Mouse (Mus musculus) heart, embryonic 16.5 days (tissue): ENCODE data around the gene Sdf2l1. TPM values are rescaled to one million over a fixed set of nuclear protein-coding genes. Genes with fewer than 3 reads are reported as not detected.

Experiments
- ATAC-seq: fragments of 200-750 bp; cut with Nextera tagmentation; replicated peaks from 2 replicates; pipeline ENCODE4 v1.8.0; 2017; ENCODE audit warnings: moderate number of reproducible peaks; ENCODE audit not compliant: insufficient read depth, low FRiP score; ENCODE audit errors: extremely low read depth
- H3K27ac ChIP-seq: fragments of 300-500 bp; sonication (generic); 2 replicates; pipeline ENCODE4 v1.5.1; 2014; ENCODE audit warnings: mild to moderate bottlenecking, low read length, control low read depth, moderate library complexity
- H3K27me3 ChIP-seq: fragments of 300-500 bp; sonication (generic); 2 replicates; pipeline ENCODE4 v1.6.1; 2014; ENCODE audit warnings: low read length, mixed read lengths; ENCODE audit not compliant: control insufficient read depth, insufficient read depth
- H3K36me3 ChIP-seq: fragments of 300-500 bp; sonication (generic); 2 replicates; pipeline ENCODE4 v1.6.1; 2014; ENCODE audit not compliant: control insufficient read depth, insufficient read depth
- H3K4me1 ChIP-seq: fragments of 300-500 bp; sonication (generic); 2 replicates; pipeline ENCODE4 v1.6.1; 2014; ENCODE audit warnings: low read length, mixed read lengths; ENCODE audit not compliant: control insufficient read depth, insufficient read depth
- H3K4me2 ChIP-seq: fragments of 300-500 bp; sonication (generic); 2 replicates; pipeline ENCODE4 v1.6.1; 2014; ENCODE audit warnings: low read depth, mild to moderate bottlenecking, control low read depth, low read length
- H3K4me3 ChIP-seq: fragments of 300-500 bp; sonication (generic); 2 replicates; pipeline ENCODE4 v1.5.1; 2014; ENCODE audit warnings: mild to moderate bottlenecking, control low read depth, low read length
- H3K9ac ChIP-seq: fragments of 300-500 bp; sonication (generic); 2 replicates; pipeline ENCODE4 v1.6.1; 2014; ENCODE audit warnings: low read length, control low read depth
- H3K9me3 ChIP-seq: fragments of 300-500 bp; sonication (generic); replicated peaks from 2 replicates; pipeline ENCODE4 v1.6.1; 2016; ENCODE audit warnings: low read length; ENCODE audit not compliant: control insufficient read depth
- WGBS: fragments of 180-500 bp; shearing (Covaris S2); extraction: QIAGEN DNeasy Blood & Tissue Kit; methylation state at CpG from one replicate; pipeline ENCODE4 v1.1.7; 2014; 5-methylcytosine and 5-hydroxymethylcytosine counted together
- microRNA counts: library from miRNA; unstranded; fragments of <30 nt; microRNA quantifications from one replicate; lab custom pipeline; 2016
- microRNA-seq: library from miRNA; unstranded; fragments of <30 nt; microRNA quantifications from one replicate; pipeline ENCODE4, GENCODE M21; 2017
- polyA plus RNA-seq: library from polyadenylated mRNA; unstranded; fragments of >200 nt; fragmentation: Nextera tagmentation; extraction: Ambion mirVana; gene quantifications from 2 replicates; pipeline ENCODE4 v1.2.1, GENCODE M21; 2015

Gene Sdf2l1
- polyA plus RNA-seq, 1 experiment from 2014 or later: 61.9 TPM

- H3K4me3 ChIP-seq: no peak overlapping the region
- H3K36me3 ChIP-seq: peaks cover 27% of the 10 kb centered on the region
- H3K9me3 ChIP-seq: no peaks in the 10 kb centered on the region
- no peaks in the 10 kb centered on the region for H3K27me3 ChIP-seq
- 66% methylated on average over 7 of the region's 7 CpGs for WGBS
- no peaks in the 10 kb centered on the region for H3K4me1 ChIP-seq
- no peak overlapping the region for H3K9ac ChIP-seq
- H3K27ac ChIP-seq: no peak overlapping the region
- no peak for ATAC-seq
- H3K4me2 ChIP-seq: no peak overlapping the region
These were observed 29.5 kb downstream of the Sdf2l1 start for GRCm38 (mm10) chr16:17102630-17103220.

DNA sequence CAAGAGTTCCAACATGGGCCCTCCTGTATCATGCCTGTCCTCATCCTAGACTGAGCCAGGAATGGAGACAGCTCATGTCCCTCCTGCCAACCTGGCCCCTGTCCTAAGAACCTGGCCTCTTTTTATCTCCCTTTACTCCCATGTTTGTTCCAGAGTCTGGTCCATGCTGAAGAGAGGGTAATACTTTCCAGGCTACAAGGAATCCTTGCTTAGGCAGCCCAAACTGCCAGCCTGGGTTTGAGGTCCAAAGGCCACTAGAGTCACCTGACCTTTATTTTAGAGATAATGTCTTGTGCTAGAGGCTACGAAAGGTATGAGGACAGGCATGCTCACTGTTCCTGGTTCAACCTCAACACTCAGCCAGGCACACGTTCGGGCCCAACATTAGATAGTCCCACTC, 35.2 kb downstream of the Sdf2l1 start:
- Histone ChIP-seq H3K4me2 (no peak overlapping the region), H3K4me3 (no peak overlapping the region), H3K4me1 (no peaks in the 10 kb centered on the region), H3K27ac (no peak overlapping the region), H3K9ac (no peak overlapping the region), H3K36me3 (peaks cover 51% of the 10 kb centered on the region), H3K9me3 (no peaks in the 10 kb centered on the region), H3K27me3 (no peaks in the 10 kb centered on the region)
- no peak for ATAC-seq
- 83% methylated on average over 3 of the region's 3 CpGs for WGBS

GRCm38 (mm10) chr16:17088346-17088745, 43.8 kb downstream of the Sdf2l1 start:
- H3K9me3 ChIP-seq: no peaks in the 10 kb centered on the region
- WGBS: 70% methylated on average over 3 of the region's 3 CpGs
- ATAC-seq: no peak
- H3K4me3 ChIP-seq: no peak overlapping the region
- H3K4me1 ChIP-seq: peaks cover 5% of the 10 kb centered on the region
- H3K4me2 ChIP-seq: no peak overlapping the region
- peaks cover 73% of the 10 kb centered on the region for H3K36me3 ChIP-seq
- no peak overlapping the region for H3K9ac ChIP-seq
- H3K27ac ChIP-seq: no peak overlapping the region
- no peaks in the 10 kb centered on the region for H3K27me3 ChIP-seq

GRCm38 (mm10) chr16:17086669-17087193, 45.5 kb downstream of the Sdf2l1 start:
- Histone ChIP-seq H3K27me3 (no peaks in the 10 kb centered on the region), H3K9ac (no peak overlapping the region), H3K27ac (no peak overlapping the region), H3K4me3 (no peak overlapping the region), H3K4me1 (peaks cover 5% of the 10 kb centered on the region), H3K9me3 (no peaks in the 10 kb centered on the region), H3K36me3 (peaks cover 68% of the 10 kb centered on the region), H3K4me2 (no peak overlapping the region)
- ATAC-seq: no peak
- WGBS: 71% methylated on average over 13 of the region's 13 CpGs

GRCm38 (mm10) chr16:17086241-17086640, 45.9 kb downstream of the Sdf2l1 start:
- H3K27me3 ChIP-seq: no peaks in the 10 kb centered on the region
- WGBS: 66% methylated on average over 3 of the region's 3 CpGs
- no peak overlapping the region for H3K9ac ChIP-seq
- no peak overlapping the region for H3K4me2 ChIP-seq
- H3K36me3 ChIP-seq: peaks cover 63% of the 10 kb centered on the region
- H3K27ac ChIP-seq: no peak overlapping the region
- no peak overlapping the region for H3K4me3 ChIP-seq
- no peak for ATAC-seq
- peaks cover 5% of the 10 kb centered on the region for H3K4me1 ChIP-seq
- H3K9me3 ChIP-seq: no peaks in the 10 kb centered on the region

GRCm38 (mm10) chr16:17085636-17086035, 46.5 kb downstream of the Sdf2l1 start:
- H3K9ac ChIP-seq: no peak overlapping the region
- H3K36me3 ChIP-seq: peaks cover 58% of the 10 kb centered on the region
- H3K9me3 ChIP-seq: no peaks in the 10 kb centered on the region
- no peak overlapping the region for H3K4me2 ChIP-seq
- no peaks in the 10 kb centered on the region for H3K27me3 ChIP-seq
- no peak for ATAC-seq
- peak overlapping the region; percentile 8; the same call in 1 of the 2 replicates for H3K27ac ChIP-seq
- H3K4me3 ChIP-seq: no peak overlapping the region
- peaks cover 5% of the 10 kb centered on the region for H3K4me1 ChIP-seq
- WGBS: 60% methylated on average over 4 of the region's 4 CpGs

DNA sequence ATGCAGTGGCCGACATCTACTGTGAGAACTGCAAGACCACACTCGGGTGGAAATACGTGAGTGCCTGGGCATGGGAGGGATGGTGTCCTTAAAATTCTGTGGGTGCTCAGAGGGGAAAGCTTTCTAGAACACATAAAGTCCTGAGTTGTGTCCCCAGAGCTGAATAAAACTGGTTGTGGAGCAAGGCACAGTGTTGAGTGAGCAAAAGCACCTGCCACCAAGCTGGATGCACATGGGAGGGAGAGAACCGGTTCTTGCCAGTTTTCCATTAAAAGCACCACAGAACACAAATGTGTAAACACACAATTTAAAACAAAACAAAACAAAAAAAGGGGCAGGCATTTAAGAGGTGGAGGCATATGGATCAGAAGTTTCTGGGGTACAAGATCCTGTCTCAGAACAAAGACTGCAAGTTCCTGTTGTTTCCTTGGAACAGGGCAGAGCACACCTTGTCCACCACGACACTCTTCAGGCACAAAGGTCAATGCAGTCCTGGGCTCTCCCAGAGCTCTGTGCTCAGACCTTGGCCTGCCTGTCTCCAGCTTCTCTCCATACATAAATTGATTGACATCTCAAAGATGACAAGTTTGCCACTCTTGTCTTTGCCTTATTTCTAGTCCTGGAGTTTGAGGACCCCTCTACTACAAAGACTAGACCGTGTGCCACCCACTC, 49.9 kb downstream of the Sdf2l1 start:
- ATAC-seq: no peak
- Histone ChIP-seq H3K4me2 (no peak overlapping the region), H3K4me1 (peaks cover 10% of the 10 kb centered on the region), H3K4me3 (no peak overlapping the region), H3K27ac (no peak overlapping the region), H3K9me3 (no peaks in the 10 kb centered on the region), H3K9ac (no peak overlapping the region), H3K36me3 (peaks cover 26% of the 10 kb centered on the region), H3K27me3 (no peaks in the 10 kb centered on the region)
- 73% methylated on average over 6 of the region's 6 CpGs for WGBS

MicroRNA genes within 50 kb of the gene (microRNA counts, 519-probe panel; counts per million panel counts)
- microRNA mmu-miR-130b (lab: Ali Mortazavi, UCI) (3,332 counts per million, percentile 86 among the panel's probes with 10 or more counts), microRNA mmu-miR-301b (lab: Ali Mortazavi, UCI) (2,419 counts per million, percentile 55 among the panel's probes with 10 or more counts)

Small RNA genes within 50 kb of the gene (microRNA-seq; reads per million reads assigned to microRNA genes)
- 3,514 reads per million, percentile 90 among the genes with 10 or more reads in this experiment for gene Mir130b
- 49.1 reads per million, percentile 43 among the genes with 10 or more reads in this experiment for gene Mir301b

Other genes starting within 250 kb of the Sdf2l1 start
- gene Ppm1f, start 235.9 kb downstream of the Sdf2l1 start, polyA plus RNA-seq: 25.8 and 28.5 TPM in 2 replicates
- gene Mapk1, start 149.0 kb downstream of the Sdf2l1 start, polyA plus RNA-seq: 129 and 131 TPM in 2 replicates
- gene Ypel1, start 62.7 kb downstream of the Sdf2l1 start, polyA plus RNA-seq: 9.4 and 10.1 TPM in 2 replicates
- gene Ppil2, start 21.1 kb downstream of the Sdf2l1 start, polyA plus RNA-seq: 102 and 111 TPM in 2 replicates
- 16.6 and 19.6 TPM in 2 replicates for gene 2610318N02Rik, start 7.2 kb downstream of the Sdf2l1 start, polyA plus RNA-seq
- gene Ydjc, start 12.2 kb upstream of the Sdf2l1 start, polyA plus RNA-seq: 4.1 and 6.5 TPM in 2 replicates
- 0.22 and 0.76 TPM in 2 replicates for gene Ccdc116, start 14.8 kb upstream of the Sdf2l1 start, polyA plus RNA-seq
- gene Ube2l3, start 70.3 kb upstream of the Sdf2l1 start, polyA plus RNA-seq: 268 and 284 TPM in 2 replicates
- gene Rimbp3, start 76.2 kb upstream of the Sdf2l1 start, polyA plus RNA-seq: 0.17 and 0.34 TPM in 2 replicates
- gene Hic2, start 101.2 kb upstream of the Sdf2l1 start, polyA plus RNA-seq: 4.0 and 5.0 TPM in 2 replicates
- 10.8 and 15.0 TPM in 2 replicates for gene Tmem191c, start 143.7 kb upstream of the Sdf2l1 start, polyA plus RNA-seq
- gene Serpind1, start 199.0 kb upstream of the Sdf2l1 start, polyA plus RNA-seq: 0.66 and 0.67 TPM in 2 replicates